Mouse (Mus musculus) heart, embryonic 10.5 days (tissue): Measurements from ENCODE around the gene Sox11. TPM values are rescaled to one million over a fixed set of nuclear protein-coding genes. Genes with fewer than 3 reads are reported as not detected.

ENCODE experiments used
- DNase-seq: peaks from one replicate; pipeline ENCODE4 v3.0.0-alpha.2; 2017; ENCODE audit warnings: low spot score
- H3K27ac ChIP-seq: fragments of 300-500 bp; sonication (generic); 2 replicates; pipeline ENCODE4 v1.5.1; 2016; ENCODE audit warnings: mild to moderate bottlenecking
- H3K27me3 ChIP-seq: fragments of 300-500 bp; sonication (generic); 2 replicates; pipeline ENCODE4 v1.6.1; 2016; ENCODE audit warnings: mild to moderate bottlenecking; ENCODE audit not compliant: poor library complexity, insufficient read depth, severe bottlenecking
- H3K36me3 ChIP-seq: fragments of 300-500 bp; sonication (generic); 2 replicates; pipeline ENCODE4 v1.6.1; 2016; ENCODE audit warnings: mild to moderate bottlenecking, moderate library complexity
- H3K4me1 ChIP-seq: fragments of 300-500 bp; sonication (generic); 2 replicates; pipeline ENCODE4 v1.6.1; 2016; ENCODE audit warnings: mild to moderate bottlenecking
- H3K4me3 ChIP-seq: fragments of 300-500 bp; sonication (generic); 2 replicates; pipeline ENCODE4 v1.5.1; 2016; ENCODE audit warnings: mild to moderate bottlenecking, moderate library complexity
- H3K9me3 ChIP-seq: fragments of 300-500 bp; sonication (generic); 2 replicates; pipeline ENCODE4 v1.6.1; 2016; ENCODE audit warnings: mild to moderate bottlenecking, moderate library complexity
- WGBS: fragments of 180-500 bp; shearing (Covaris S2); methylation state at CpG from one replicate; pipeline ENCODE4 v1.1.7; 2016; 5-methylcytosine and 5-hydroxymethylcytosine counted together
- polyA plus RNA-seq: library from polyadenylated mRNA; unstranded; fragments of >200 nt; fragmentation: Nextera tagmentation; extraction: Ambion mirVana; gene quantifications from 2 replicates; pipeline ENCODE4 v1.2.1, GENCODE M21; 2016

The Sox11 gene
- polyA plus RNA-seq, 1 experiment from 2014 or later: 73.8 TPM

DNA sequence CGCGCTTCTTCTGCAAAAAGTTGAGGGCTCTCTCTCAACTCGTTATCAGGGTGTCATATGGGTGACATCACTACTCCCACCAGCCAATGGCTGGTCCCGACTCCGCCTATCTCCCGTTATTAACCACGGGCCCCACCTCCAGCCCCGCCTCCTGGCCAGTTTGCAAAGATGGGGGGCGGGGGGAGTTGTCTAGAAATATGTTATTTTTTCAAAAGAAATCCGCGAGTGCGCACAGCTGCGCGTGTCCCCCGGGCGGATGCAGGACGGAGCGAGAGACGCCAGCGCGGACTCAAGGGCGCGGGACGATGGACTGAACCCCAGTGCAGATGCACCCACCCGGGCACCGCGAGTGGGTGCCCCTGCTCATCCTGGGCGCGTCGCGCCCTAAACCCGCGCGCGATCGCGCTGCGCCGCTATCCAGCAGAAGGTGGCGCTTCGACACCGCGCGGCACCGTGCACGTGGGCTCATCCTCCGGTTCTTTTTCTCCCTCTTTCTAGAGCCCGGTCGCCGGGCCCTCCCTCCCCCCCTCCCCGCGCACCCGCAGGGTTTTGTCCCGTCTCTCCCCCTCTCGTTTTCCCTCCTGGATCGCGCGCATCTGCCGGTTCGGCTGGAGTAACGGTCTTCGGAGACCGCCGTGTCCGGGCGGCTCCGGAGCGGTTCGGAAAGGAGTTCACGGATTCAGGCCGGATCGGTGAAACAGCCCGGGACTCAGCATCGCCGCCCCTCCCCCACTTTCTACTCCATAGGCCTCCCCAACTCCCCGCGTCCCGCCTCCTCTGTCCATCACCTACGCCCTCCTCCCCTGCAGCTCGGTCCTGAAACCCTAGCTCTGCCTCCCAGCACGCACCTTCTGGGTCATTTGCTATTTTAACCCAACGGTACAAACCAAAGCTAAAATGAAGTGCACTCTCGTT, 574 bp upstream of the Sox11 start:
- H3K27me3 ChIP-seq: no peaks in the 10 kb centered on the region
- peak; percentile 96 for DNase-seq
- H3K27ac ChIP-seq: peak overlapping the region; percentile 95
- peak overlapping the region; percentile 76 for H3K4me3 ChIP-seq
- H3K36me3 ChIP-seq: no peaks in the 10 kb centered on the region
- no peaks in the 10 kb centered on the region for H3K9me3 ChIP-seq
- under 1% methylated on average over 82 of the region's 83 CpGs for WGBS
- peaks cover 7% of the 10 kb centered on the region; the same call in 1 of the 2 replicates for H3K4me1 ChIP-seq

DNA sequence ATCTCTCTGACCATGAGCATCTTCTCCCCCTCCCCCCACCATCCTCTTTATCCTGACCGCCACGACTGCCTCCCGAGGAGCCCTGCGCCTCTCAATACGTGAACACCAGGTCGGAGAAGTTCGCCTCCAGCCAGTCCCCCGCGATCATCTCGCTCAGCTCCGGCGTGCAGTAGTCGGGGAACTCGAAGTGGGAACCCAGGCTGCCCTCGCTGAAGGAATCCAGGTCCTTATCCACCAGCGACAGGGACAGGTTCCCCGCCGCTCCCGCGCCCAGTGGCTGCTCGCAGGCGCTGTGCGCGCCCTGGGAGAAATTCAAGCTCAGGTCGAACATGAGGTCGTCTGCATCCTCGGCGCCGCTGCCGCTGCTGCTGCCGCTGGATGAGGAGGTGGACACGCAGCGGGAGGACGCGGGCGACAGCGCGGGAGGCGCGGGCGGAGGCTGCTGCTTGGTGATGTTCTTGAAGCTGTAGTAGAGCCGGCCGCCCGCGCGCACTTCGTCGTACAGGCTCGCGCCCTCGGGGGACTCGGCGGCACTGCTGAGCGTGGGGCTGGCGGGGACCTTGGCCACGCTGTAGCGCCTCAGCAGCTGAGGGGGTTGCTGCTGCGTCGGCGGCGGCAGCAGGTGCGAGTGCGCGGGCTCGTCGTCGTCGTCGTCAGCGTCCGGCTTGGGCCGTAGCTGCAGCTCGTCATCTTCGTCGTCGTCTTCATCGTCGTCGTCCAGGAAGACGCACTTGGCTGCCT, 1.1 kb downstream of the Sox11 start:
- 1% methylated on average over 80 of the region's 80 CpGs for WGBS
- peak overlapping the region; percentile 95 for H3K27ac ChIP-seq
- H3K27me3 ChIP-seq: no peaks in the 10 kb centered on the region
- no peaks in the 10 kb centered on the region for H3K9me3 ChIP-seq
- peak; percentile 81 for DNase-seq
- H3K4me1 ChIP-seq: 0 out of 2 replicates have a peak, but pooled peaks cover 3% of the 10 kb centered on the region
- peak overlapping the region; percentile 76 for H3K4me3 ChIP-seq
- H3K36me3 ChIP-seq: no peaks in the 10 kb centered on the region

GRCm38 (mm10) chr12:27340451-27341035, 1.8 kb downstream of the Sox11 start:
- 0 out of 2 replicates have a peak, but pooled peaks cover 3% of the 10 kb centered on the region for H3K4me1 ChIP-seq
- no peaks in the 10 kb centered on the region for H3K9me3 ChIP-seq
- 0% methylated on average over 14 of the region's 14 CpGs for WGBS
- H3K36me3 ChIP-seq: no peaks in the 10 kb centered on the region
- H3K27me3 ChIP-seq: no peaks in the 10 kb centered on the region
- peak overlapping the region; percentile 95 for H3K27ac ChIP-seq
- H3K4me3 ChIP-seq: peak overlapping the region; percentile 76
- DNase-seq: no peak

DNA sequence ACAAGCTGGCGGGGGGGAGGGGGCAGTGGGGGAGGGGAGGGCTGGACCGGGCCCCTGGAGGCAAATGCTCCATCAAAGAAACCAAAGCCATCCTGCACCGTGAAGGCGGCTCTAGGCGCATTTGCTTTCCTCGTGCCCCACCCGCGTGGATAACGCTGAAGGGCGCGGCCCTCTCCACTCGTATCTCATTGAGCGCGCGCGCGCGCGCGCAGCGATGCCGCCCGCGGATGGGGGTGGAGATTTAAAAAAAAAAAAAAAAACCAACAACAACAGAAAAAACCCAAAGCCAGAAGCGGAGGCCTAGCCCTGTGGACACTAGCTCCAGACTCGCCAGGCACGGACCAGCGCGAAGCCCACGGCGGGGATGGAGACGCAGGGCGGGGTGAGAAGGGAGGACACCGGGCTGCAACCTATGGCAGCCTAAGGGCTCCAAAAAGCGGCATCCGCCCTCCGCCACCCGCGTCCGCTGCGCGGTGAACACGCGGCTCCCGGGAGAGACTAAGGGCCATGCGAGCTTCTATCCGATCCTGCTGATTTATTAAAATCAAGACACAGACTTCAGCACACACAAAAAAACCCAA, 3.1 kb downstream of the Sox11 start:
- peak overlapping the region; percentile 76 for H3K4me3 ChIP-seq
- no peaks in the 10 kb centered on the region for H3K9me3 ChIP-seq
- no peak for DNase-seq
- under 1% methylated on average over 47 of the region's 47 CpGs for WGBS
- H3K36me3 ChIP-seq: no peaks in the 10 kb centered on the region
- H3K27me3 ChIP-seq: no peaks in the 10 kb centered on the region
- 0 out of 2 replicates have a peak, but pooled peaks cover 3% of the 10 kb centered on the region for H3K4me1 ChIP-seq
- peak overlapping the region; percentile 93 for H3K27ac ChIP-seq

GRCm38 (mm10) chr12:27338721-27339170, 3.6 kb downstream of the Sox11 start:
- 0 out of 2 replicates have a peak, but pooled peaks cover under 1% of the 10 kb centered on the region for H3K4me1 ChIP-seq
- DNase-seq: peak; percentile 78
- H3K27ac ChIP-seq: peak overlapping the region; percentile 93
- H3K9me3 ChIP-seq: no peaks in the 10 kb centered on the region
- peak overlapping the region; percentile 76 for H3K4me3 ChIP-seq
- H3K36me3 ChIP-seq: no peaks in the 10 kb centered on the region
- no peaks in the 10 kb centered on the region for H3K27me3 ChIP-seq
- 0% methylated on average over 40 of the region's 40 CpGs for WGBS

DNA sequence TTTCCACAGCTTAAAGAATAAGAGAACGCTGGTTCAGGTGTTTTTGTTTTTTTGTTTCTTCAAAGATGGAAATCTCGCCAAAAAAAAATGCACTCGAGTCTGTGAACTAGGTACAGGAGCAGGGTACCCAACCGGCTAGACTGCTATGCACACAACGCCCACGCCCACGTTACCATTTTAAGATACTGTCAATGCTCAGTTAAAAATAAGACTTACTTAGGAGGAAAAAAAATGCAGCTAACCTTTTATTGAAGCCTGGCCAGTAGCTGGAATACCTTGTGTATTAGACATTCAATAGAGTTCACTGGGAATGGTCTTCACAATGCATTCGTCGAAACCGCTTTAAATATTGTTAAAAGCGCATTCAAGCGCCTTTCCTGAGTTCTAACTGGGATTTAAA, 4.3 kb downstream of the Sox11 start:
- Histone ChIP-seq H3K9me3 (no peaks in the 10 kb centered on the region), H3K36me3 (no peaks in the 10 kb centered on the region), H3K27ac (no peak overlapping the region), H3K4me1 (no peaks in the 10 kb centered on the region), H3K4me3 (peak overlapping the region; percentile 76), H3K27me3 (no peaks in the 10 kb centered on the region)
- 15% methylated on average over 12 of the region's 12 CpGs for WGBS
- DNase-seq: no peak

DNA sequence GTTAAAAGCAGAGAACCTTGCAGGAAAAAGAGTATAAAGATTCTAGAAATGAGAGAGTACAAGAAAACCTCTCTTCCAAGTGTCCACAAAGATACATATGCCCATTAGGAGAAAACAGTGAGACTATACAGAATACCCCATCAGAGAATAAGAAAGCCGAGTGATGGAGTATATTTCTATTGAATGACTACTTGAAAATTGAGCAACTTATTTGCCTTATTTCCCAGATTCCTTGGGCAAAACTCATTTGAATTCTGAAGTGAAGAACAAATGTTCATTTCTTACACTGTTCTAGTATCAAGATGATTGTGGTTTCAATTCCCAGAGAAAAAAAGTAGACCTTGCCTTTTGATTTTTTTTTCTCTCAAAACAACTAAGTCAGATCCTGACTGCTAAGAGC, 4.9 kb downstream of the Sox11 start:
- WGBS: 82% methylated on average over 1 of the region's 1 CpGs
- Histone ChIP-seq H3K4me3 (peak overlapping the region; percentile 76; the same call in 1 of the 2 replicates), H3K27ac (no peak overlapping the region), H3K36me3 (no peaks in the 10 kb centered on the region), H3K9me3 (no peaks in the 10 kb centered on the region), H3K4me1 (no peaks in the 10 kb centered on the region), H3K27me3 (no peaks in the 10 kb centered on the region)
- DNase-seq: no peak

- Histone ChIP-seq H3K4me3 (no peak overlapping the region), H3K27me3 (no peaks in the 10 kb centered on the region), H3K36me3 (no peaks in the 10 kb centered on the region), H3K9me3 (no peaks in the 10 kb centered on the region), H3K27ac (no peak overlapping the region), H3K4me1 (no peaks in the 10 kb centered on the region)
- 78% methylated on average over 5 of the region's 5 CpGs for WGBS
- DNase-seq: no peak
Measured at GRCm38 (mm10) chr12:27336801-27337200, 5.6 kb downstream of the Sox11 start.

DNA sequence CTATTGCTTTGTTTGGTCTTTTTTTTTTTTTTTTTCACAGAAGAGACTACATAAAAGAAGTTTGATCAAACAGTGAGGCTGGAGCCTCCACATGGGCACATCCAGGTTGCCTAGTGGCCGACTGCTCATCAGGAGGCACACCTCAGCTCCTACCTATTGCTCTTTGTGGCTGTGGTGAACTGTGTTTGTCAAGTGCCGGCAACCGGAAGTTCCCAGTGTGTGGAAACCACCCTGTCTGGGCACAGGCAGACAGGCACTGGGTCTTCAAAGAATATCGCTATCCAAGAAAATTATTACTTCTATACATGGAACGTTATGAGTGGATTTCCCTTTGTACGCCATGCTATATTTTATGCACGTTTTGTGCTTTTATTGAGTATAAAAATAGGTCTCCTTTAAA, 6.0 kb downstream of the Sox11 start:
- no peaks in the 10 kb centered on the region for H3K36me3 ChIP-seq
- DNase-seq: no peak
- H3K4me3 ChIP-seq: no peak overlapping the region
- H3K27me3 ChIP-seq: no peaks in the 10 kb centered on the region
- H3K9me3 ChIP-seq: no peaks in the 10 kb centered on the region
- 79% methylated on average over 7 of the region's 7 CpGs for WGBS
- H3K27ac ChIP-seq: no peak overlapping the region
- no peaks in the 10 kb centered on the region for H3K4me1 ChIP-seq

DNA sequence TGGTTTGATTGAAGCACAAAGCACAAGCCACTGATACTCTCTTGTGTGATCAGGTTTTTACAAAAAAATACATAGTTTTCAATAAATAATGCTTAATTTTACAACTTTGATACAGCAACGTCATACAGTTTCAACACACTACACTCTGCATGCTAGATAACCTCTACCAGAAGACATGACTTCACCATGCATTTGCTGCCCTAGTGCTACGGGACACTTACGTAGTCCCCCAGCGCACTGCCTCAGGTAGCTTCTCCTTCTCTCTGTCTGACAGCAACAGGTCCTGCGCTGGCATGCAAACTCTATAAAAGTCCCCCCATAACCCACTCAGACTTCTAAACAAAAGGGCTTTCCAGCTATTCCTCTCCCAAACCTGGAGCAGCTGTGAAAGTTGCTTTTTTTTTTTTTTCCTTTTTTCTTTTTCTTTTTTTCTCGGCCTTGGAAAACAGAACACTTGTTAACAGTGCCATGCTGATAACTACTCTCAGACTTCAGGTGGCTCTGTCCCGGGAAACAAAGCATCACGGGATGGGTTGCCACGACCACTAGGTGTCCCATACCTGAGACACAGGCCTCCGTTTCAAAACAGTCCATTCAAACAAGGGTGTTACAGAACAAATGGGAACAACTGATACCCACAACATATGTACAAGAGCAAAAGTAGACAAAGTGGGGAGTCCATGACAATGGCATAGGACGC, 6.9 kb downstream of the Sox11 start:
- Histone ChIP-seq H3K4me1 (no peaks in the 10 kb centered on the region), H3K36me3 (no peaks in the 10 kb centered on the region)
- DNase-seq: no peak

DNA sequence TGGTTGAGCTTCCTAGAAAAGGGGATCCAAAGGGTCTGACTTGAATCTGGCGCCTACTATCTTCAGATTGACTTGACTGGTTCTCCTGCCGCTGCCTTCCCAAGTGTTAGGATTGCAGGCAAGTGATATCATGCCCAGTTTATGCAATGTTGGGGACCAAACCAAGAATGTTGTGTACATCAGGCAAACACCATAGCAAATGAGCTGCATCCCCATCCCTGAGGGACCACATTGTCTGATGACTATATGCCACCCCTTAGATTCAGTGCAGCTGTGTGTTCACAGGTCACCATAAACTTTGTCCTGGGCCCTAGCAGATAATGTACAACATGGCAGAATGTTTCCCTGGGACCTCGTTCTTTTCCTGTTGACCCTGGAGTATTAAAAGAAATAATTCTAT, 8.8 kb downstream of the Sox11 start:
- no peaks in the 10 kb centered on the region for H3K9me3 ChIP-seq
- no peaks in the 10 kb centered on the region for H3K4me1 ChIP-seq
- no peaks in the 10 kb centered on the region for H3K36me3 ChIP-seq
- H3K27me3 ChIP-seq: no peaks in the 10 kb centered on the region
- WGBS: 87% methylated on average over 3 of the region's 3 CpGs
- H3K27ac ChIP-seq: no peak overlapping the region
- no peak for DNase-seq
- H3K4me3 ChIP-seq: no peak overlapping the region

More for the DNA sequence above, 6.9 kb downstream of the Sox11 start:
- Histone ChIP-seq H3K4me3 (no peak overlapping the region), H3K27me3 (no peaks in the 10 kb centered on the region), H3K9me3 (no peaks in the 10 kb centered on the region), H3K27ac (no peak overlapping the region)
- 64% methylated on average over 11 of the region's 11 CpGs for WGBS

- H3K9me3 ChIP-seq: no peaks in the 10 kb centered on the region
- no peaks in the 10 kb centered on the region for H3K36me3 ChIP-seq
- WGBS: 70% methylated on average over 1 of the region's 1 CpGs
- peaks cover 13% of the 10 kb centered on the region for H3K4me1 ChIP-seq
- H3K27me3 ChIP-seq: no peaks in the 10 kb centered on the region
- DNase-seq: no peak
- H3K27ac ChIP-seq: no peak overlapping the region
- no peak overlapping the region for H3K4me3 ChIP-seq
Measured at GRCm38 (mm10) chr12:27323423-27323822, 19.0 kb downstream of the Sox11 start.
